Mouse (Mus musculus): ENCODE results near the gene Mrps15.

Gene Mrps15

DNA sequence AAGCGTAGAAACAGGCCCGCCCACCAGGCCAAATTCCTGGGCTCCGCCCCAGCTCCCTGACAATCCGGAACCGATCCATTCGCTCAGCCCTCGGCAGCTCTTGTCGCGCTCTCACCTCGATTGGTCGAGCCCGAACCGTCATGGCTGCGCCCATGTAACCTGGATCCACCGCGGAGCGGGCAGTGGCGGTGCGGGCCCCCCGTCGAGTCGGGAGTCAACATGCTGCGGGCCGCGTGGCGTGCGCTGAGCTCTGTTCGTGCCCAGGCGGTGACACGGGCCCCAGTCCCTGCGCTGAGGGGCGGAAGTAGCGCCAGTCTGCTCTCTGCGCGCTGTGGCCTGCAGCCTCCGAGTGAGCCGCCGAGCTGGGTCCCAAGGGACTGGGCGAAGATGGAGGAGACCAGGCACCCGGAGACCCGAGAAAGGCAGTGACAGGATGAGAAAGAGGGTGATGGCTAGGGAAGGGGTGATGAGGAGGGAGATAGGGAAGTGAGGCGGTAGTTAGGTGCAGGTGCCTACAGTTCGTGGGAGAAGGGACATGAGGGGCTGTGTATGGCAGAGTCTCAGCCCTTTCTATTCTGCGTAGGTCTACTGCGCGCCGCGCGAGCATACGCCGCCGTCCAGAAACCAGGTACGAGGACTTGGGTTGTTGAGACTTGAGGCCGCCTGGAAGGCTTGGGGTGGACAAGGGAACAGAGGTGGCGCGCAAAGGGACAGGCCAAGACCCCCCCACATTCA lies at the start of gene Mrps15:
TSS of gene Mrps15 (plus strand) at position 75 of the 735 bp plus-strand sequence.
- DNase-seq (ENCODE audit: low spot score): peak; percentile 75

DNA sequence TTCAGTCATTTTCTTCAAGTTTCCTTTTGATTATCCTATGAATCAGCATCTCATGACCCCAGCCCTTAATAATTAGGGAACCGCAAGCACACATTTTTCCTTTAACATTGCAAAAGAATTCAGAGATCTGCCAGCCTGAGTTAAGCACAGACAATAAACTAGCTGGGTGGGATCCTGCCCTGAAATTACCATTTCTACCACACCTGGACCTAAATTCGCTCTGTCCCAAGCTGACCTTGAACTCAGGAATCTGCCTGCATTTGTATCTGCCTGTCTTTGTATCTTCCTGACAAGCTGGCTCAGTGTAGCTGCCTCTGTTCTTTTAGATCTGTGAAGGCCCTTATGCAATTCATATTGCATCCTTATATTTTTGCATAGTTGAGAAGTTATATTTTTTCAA lies 48.9 kb upstream of the Mrps15 start:
- no peak for DNase-seq (ENCODE audit: low spot score)

DNA sequence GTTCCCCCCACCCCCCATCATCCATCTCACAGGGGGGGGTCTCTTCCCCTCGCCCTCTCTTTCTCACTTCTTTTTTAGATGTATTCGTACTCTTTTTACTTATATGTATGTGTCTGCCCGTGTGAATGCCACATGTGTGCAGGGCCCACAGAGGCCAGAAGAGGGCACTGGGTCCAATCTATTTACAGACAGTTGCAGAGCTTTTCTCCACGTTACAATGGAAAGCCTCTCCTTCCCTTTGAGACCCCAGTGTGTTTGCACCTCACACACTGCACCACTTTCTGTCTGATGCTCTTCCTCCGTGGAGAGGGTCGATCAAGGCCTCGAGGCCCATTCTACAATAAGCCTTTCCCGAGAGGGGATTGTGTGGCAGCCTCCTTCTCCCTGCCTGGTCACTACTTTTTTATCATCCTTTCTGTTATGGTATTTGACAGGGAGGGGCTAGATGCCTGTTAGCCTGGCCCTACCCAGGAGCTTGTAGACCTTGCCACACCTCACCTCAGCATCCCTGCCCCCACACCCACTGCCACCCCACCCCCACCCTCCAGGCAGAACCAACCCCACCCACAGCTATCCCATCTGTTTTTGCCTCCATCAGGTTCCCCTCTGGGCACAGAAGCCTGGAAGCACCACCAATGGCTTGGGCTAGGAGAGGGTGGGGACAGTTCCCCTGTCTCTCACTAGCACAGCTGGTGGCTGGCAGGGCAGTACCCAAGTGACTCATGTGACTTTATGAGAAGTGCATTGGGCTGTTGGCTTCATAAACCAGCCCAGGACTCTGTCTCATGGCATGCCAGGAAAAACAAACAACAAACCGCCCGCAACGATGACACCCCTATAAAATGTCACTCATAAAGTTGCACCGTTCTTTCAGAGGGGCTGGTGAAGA lies 45.2 kb upstream of the Mrps15 start:
- DNase-seq (ENCODE audit: low spot score): no peak

DNA sequence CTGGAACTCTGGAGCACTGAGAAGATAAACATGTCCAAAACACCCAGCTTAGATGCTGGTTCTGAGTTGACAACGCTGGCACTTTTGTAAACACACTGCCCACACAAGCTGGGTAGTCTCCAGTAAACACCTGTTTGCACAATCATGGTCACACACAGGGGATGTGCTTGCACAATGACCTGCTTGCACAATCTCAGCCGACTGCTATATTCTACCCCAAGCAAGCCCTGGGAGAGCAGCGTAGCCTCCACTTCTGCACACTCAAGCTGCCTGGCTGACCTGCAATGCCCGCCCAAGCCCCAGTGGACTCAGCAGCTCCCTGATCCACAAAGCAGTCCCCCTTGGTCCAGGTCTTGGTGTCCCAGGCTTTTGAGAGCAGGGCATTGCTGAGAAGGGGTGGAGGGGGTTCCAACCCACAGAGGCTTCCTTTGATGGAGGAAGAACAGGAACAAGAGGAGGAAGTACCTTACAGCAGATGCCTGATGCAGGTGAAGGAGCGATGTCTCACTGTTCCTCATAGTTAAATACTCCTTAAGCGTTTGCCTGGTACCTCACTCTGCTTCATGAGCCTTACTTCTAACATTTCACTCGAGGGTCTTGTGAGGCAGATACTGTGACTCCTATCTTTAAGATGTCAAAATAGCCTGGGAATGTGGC lies 28.9 kb upstream of the Mrps15 start:
- no peak for DNase-seq (ENCODE audit: low spot score)

DNA sequence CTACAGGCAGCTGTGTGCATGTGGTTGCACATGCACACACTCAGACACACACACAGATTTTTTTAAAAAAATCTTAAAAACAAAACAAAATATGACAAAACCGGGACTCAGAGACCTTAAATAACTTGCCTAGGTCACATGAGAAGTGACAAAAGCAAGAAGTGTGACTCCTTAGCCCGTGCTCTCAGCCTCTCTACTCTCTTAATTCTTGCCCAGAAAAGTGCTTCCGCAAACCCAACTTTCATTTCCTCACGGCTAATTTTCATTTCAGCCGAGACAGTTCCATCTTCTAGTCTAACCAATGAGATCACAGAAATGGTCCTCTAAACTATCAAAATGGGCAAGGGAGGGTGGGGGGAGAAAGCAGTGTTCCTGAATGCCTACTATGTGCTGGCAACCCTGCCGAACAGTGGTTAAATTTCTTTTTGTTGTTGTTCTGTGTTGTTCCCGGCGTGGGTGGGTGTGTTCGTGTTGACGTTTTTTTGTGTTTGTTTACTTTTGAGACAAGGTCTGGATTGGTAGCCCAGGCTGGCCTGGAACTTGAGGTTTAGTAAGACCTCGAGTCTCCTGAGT lies 27.7 kb upstream of the Mrps15 start:
- no peak for DNase-seq (ENCODE audit: low spot score)

DNA sequence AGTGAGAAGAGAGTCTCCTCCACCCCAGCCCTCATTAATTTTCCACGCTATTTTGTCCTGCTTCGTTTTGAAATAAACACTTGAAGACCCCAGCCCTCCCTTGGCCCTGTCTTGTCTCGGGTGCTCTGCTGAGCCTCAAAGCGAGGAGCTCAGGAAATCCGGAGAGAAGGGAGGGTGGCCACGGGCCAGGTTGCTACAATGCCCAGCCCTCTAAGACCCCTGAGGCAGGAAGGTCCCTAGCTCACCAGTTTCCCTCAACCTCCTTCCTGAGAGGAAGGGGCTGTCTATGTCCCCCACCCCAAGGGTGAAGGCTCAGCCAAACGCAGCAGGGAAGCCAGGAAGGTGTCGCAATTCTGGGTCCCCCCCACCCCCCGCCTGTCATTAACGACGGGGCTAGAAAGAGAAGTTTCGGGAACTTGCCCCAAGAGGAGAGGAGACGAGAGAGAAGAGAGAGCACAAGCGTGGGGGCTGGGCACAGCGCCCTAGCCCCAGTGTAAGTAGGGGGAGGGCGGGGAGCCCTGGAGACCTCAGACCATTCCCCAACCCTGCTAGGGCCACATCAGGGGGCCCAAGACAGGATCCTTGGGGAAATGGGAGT lies 22.3 kb upstream of the Mrps15 start, which contains the start of gene Csf3r:
TSS of gene Csf3r (plus strand) at position 248 of the 598 bp plus-strand sequence.
- DNase-seq (ENCODE audit: low spot score): no peak

DNA sequence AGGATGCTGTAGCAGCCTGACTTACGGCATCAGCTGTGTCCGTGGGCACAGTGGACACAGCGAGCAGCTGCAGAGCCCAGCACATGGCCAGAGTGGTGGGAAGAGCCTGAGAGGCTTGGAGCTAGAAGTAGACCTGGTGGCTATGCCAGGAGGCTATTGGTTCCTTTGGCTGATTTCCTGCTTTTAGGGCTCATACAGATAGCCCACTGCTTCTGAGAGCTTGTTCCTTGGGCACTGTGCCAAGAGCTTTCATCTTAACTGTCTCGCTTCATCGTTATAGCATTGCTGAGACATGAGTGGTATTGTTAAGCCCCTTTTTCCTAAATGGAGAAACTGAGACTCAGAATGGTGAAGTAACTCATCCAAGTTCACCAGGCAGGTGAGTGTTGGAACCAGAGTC lies 20.9 kb upstream of the Mrps15 start:
- DNase-seq (ENCODE audit: low spot score): no peak

DNA sequence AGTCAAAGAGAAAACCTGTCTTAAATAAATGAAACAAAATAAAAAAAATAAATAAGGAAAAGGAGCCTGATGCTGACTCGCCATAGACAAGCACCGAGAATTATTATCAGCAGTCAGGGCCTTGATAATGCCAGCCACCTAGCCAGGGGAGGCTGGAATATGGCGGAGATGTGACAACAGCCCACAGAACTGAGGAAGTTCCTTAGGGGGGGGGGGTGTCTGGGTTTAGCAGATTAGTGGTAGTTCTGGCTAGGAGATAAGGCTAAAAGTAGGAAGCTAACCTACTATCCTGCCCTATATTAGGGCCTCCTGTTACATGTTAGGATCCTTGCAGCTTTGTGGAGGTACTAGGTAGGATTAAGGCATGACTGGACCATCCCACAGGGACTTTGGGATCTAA lies 18.7 kb upstream of the Mrps15 start:
- no peak for DNase-seq (ENCODE audit: low spot score)

DNA sequence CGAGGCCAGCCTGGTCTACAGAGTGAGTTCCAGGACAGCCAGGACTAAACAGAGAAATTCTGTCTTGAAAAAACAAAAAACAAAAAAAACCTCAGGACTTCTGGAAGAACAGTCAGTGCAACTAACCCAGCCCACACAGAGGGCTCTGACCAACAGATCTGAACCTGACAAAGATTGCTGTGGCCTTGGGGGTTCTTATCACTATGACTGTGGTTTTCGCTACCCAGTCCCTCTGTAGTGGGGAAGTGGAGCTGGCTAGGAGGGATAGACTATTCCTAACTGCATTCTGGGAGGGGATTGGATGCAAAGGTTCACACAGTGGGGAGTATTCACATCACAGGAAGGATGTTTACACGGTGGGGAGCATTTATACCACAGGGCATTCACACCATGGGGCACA lies 17.7 kb upstream of the Mrps15 start:
- no peak for DNase-seq (ENCODE audit: low spot score)

DNA sequence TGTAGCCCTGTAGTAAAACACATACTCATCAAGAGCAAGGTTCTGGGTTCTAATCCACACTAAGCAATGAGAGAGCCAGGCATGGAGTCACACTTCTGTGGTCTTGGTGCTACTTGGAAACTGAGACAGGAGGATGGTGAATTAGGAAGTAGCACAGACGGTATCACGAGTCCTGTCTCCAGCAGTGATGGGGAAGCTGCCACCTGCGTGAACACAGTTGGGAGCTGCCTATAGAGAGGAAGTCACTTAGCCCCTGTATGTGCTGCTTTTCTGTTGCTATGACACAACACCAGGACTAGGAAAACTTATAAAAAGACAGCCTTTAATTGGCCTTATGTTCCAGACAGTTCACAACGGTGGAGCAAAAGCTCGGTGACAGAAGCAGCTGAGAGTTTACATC lies 16.0 kb upstream of the Mrps15 start:
- DNase-seq (ENCODE audit: low spot score): no peak

DNA sequence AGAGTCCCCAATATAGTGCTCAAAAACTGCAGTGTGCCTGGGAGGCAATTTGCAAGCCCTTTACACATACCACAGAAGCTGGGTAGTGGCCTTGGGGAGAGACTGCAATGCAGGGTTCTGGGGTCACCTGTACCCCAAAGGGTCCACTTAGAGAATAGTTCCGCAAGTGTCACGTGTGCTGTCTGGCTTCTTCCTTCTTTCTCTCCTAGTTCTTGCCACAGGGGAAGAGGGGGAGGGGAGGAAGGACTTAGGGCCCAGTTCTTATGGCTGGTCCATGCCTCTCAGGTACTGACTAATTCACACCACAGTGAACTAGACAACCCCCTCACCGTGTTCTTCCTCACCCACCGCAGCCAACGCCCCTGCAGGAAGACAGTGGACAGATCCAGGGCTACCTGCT lies 11.3 kb upstream of the Mrps15 start:
- no peak for DNase-seq (ENCODE audit: low spot score)

DNA sequence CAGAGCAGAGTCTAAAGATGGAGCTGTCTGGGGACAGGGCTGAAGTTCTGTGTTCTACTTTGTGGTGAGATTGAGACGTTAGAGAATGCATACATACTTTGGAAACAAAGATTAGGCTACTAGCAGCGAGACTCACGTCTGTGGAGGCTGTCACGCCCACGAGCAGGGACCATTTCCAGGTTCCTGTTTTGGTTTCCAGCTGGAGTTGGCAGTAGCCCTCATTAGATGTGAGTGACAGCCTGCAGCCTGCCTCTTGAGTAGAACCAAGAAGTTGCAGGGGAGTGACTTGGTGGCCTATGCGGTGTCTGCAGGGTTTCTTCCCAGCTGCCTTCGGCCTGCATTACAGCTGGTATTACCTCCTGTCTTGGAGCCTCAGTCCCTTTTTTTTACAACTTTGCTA lies 4.9 kb downstream of the Mrps15 start:
- DNase-seq (ENCODE audit: low spot score): no peak

DNA sequence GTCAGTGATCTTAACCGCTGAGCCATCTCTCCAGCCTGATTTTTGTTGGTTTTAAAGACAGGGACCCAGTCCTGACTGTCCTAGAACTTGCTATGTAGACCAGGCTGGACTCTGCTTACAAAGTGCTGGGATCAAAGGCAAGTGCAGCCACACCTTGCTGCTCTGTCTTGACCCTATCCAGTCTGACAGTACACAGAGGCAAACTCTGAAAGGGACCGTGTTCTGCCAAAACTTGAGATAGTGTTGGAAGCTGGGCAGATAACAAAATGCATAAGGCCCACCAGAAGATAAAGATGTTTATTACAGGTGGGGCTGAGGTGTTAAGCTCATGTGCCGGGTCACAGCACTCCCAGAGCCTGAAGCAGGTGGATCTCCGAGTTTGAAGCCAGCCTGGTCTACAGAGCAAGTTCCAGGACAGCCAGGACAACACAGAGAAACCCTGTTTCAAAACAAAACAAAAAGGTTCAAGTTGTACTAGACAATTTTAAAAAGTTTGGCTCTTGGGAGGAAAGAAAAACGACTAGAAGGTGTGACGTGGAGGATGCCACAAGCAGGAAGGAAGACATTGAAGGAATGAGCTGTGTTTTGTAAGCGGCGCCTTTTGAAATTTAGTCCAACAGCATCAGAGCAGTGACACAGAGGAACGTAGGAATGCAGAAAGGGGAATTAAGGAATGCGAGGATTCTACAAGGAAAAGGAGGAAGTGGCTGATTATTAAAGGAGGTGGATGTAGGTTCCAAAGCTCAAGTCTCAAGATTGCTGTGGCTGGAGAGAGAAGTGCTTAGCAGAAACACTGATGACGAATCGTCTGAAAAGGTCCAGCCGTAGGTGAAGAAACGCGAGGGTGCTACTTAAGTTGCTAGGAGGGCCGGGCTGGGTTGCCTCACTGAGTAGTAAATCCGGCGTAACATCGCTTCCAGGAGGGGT lies 10.7 kb downstream of the Mrps15 start:
- DNase-seq (ENCODE audit: low spot score): no peak

DNA sequence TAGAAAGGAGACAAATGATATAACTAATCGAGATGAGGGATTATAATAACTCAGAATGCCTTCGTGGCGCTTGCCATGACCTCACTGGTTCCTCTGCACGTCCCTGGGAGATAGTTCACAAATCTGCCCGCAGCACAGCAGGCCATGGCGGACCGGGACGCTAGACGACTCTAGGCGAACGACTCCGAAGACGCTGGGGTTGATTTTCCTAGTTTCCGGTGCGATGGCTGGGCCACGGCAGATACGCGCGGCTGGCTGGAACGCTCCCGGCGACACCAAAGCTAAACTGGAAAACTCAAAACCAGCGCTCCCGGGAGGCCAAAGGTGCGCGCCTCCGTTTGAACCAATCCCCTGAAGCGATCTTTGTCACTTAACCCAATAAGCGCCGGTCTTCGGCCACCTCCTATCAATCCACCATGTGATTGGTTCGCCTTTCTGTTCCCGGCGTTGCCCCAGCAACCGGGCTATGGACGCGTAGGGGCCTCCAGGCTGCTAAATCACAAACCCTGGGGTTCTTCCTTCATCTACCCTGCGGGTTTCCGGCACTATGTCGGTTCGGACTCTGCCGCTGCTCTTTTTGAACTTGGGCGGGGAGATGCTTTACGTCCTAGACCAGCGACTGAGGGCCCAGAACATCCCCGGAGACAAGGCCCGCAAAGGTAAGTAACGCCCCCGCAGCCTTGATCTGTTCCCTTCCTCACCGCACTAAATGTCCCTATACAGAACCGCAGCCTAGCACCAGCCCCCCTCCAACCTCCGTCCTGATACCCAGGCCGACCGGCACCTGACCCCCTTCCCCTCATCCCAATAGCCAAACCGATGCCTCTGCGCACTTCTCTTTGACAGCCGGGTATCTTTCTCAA lies 11.6 kb downstream of the Mrps15 start, which contains the start of gene Oscp1:
TSS of gene Oscp1 (plus strand) at position 432 of the 863 bp plus-strand sequence.
- peak; percentile 81 for DNase-seq (ENCODE audit: low spot score)

DNA sequence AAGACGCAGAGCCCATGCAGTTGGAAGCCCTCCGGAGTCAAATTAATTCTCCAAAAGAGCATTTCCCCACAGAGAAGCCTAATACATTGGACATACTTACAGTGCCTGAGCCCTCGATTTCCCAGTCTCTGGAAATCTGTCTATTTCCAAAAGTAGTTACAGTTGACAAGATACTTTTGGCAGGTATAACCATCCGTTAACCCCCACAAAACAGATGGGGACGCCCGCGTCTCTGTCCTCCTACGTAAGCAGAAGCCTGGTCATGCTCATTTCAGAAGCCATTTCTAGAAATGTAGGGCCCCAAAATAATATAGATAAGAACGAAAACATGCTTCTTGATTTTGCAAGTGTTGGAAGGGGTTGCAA lies 12.3 kb downstream of the Mrps15 start:
- no peak for DNase-seq (ENCODE audit: low spot score)

DNA sequence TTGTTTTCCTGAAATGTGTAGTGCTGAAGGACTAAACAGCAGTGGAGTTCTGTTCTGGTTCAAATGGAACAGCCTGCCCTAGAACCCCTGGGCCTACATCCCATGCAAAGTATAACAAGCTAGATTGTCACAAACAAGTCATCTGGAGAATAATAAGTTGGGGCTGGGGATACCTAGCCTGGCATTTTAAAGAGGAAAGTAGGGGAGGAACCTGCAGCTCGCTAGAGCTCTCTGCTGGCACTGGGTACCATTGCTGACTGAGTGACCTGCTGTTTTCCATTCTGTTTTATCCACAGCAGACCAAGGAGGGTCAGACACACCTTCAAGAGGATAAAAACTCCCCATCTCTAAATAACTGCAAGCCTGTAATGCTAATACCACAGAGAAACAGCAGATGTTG lies 16.1 kb downstream of the Mrps15 start:
- no peak for DNase-seq (ENCODE audit: low spot score)

DNA sequence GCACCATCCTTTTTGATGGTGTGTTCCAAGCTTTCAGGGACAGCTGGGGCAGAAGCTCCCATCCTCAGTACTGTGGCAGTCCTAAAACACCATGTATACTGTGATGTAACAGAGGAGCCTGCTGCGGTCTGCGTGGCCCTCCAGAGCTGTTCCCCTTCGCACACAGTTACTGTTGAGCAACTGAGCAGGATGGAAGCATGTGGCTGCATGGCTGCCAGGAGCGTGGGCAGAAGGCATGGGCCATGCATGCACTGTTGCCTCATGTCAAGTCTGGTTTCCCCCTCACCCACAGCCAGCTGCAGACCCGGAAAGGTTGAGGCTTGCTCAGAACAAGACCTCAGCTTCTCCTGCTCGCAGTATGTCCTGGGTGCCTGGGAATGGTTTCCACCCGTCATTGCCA lies 18.5 kb downstream of the Mrps15 start:
- no peak for DNase-seq (ENCODE audit: low spot score)

DNA sequence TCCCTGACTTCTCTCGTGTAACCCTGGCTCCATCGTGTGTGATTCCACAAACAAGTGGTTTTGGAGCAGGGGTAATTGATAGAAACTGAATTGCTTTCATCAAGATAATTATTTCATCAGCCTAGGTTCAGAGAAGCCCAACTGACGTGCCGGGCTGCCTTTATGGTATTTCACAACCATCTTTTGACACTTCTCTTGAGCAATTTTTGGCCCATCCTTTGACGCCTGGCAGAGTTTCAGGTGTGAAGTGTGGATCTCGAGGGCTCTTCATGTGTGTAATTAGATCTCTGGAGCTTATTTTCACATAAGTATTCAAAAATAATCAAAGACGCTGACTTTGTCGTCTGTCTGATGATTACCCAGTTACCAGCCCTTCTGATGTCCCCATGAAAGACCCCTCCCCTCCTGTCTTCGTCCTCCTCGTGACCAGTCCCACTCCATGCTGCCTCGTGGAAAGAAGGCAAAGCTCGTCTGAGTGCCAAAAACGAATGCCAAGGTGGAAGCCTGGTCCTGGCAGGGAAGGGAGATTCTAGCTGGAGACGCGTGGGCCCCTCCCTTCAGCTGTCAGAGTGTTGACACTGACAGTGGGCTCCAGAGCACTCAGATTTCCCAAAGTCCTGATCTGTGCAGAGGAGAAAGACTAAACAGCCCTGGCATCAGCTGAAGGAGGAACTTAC lies 20.8 kb downstream of the Mrps15 start:
- DNase-seq (ENCODE audit: low spot score): no peak

DNA sequence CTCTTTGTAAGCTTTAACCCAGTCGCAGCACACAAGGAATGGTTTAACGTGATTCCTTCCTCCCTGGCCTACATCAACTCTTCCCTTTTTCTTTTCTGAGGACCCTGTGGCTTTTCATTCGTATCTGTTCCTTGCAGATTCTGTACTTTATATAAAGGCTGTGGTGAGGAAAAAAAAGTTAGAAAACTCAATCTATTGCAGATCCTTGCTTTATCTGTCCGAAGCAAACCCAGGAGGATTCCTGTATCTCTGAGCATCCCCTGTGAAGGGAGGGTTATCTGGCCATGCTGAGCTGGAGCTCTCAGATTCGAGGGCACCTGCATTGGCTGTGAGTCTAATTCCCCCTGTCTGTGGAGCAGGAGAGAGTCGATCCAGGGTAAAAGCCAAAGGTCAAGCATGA lies 22.1 kb downstream of the Mrps15 start:
- DNase-seq (ENCODE audit: low spot score): no peak
